Mouse (Mus musculus): ENCODE measurements at regions not wholly inside any gene's neighbourhood (a gene's known extent, or its start where the extent isn't known, plus 50 kb on each side); places are given as distances from the start of the nearest gene placed in this dataset.
"Not testable (repeated sequence)": the region's sequence is repeated elsewhere in the genome, so short reads cannot be mapped to it uniquely, and the experiment has no call there.

GRCm38 (mm10) chr8:89501756-89502155 is 457.8 kb upstream of the Sall1 start:
- Histone ChIP-seq H3K4me3 (ENCODE audit: insufficient read depth, low read depth, low read length) (no peak overlapping the region), H3K36me3 (ENCODE audit: control insufficient read depth, insufficient read depth, low read length) (no peaks in the 10 kb centered on the region), H3K4me1 (ENCODE audit: control insufficient read depth, insufficient read depth, low read length) (no peaks in the 10 kb centered on the region), H3K27ac (ENCODE audit: insufficient read depth, low read depth, low read length) (no peak overlapping the region), H3K27me3 (replicated peaks; ENCODE audit: control insufficient read depth, insufficient read depth, low read length) (no peaks in the 10 kb centered on the region)
- 72% methylated on average over 6 of the region's 6 CpGs for WGBS
- DNase-seq, result no peak
- TF ChIP-seq CTCF (conservative IDR thresholded peaks at IDR 0.05; ENCODE audit: insufficient read depth, insufficient read length, low read depth, low read length) (no peak), POLR2A (IDR thresholded peaks at IDR 0.05; ENCODE audit: low read depth, low read length) (no peak)

- H3K27me3 ChIP-seq (replicated peaks; ENCODE audit: control insufficient read depth, insufficient read depth, low read length), result no peaks in the 10 kb centered on the region
- no peak overlapping the region for H3K27ac ChIP-seq (ENCODE audit: insufficient read depth, low read depth, low read length)
- no peak for DNase-seq
- no peak overlapping the region for H3K4me3 ChIP-seq (ENCODE audit: insufficient read depth, low read depth, low read length)
- 84% methylated on average over 6 of the region's 6 CpGs for WGBS
- H3K4me1 ChIP-seq (ENCODE audit: control insufficient read depth, insufficient read depth, low read length), result no peaks in the 10 kb centered on the region
- TF ChIP-seq CTCF (conservative IDR thresholded peaks at IDR 0.05; ENCODE audit: insufficient read depth, insufficient read length, low read depth, low read length), result no peak
- no peak for TF ChIP-seq POLR2A (IDR thresholded peaks at IDR 0.05; ENCODE audit: low read depth, low read length)
- no peaks in the 10 kb centered on the region for H3K36me3 ChIP-seq (ENCODE audit: control insufficient read depth, insufficient read depth, low read length)
Observed at GRCm38 (mm10) chr8:89499831-89500230, 455.9 kb upstream of the Sall1 start.

GRCm38 (mm10) chr8:89498088-89498695 is 454.2 kb upstream of the Sall1 start:
- Histone ChIP-seq H3K4me3 (ENCODE audit: insufficient read depth, low read depth, low read length) (no peak overlapping the region), H3K36me3 (ENCODE audit: control insufficient read depth, insufficient read depth, low read length) (no peaks in the 10 kb centered on the region), H3K27me3 (replicated peaks; ENCODE audit: control insufficient read depth, insufficient read depth, low read length) (no peaks in the 10 kb centered on the region), H3K4me1 (ENCODE audit: control insufficient read depth, insufficient read depth, low read length) (no peaks in the 10 kb centered on the region), H3K27ac (ENCODE audit: insufficient read depth, low read depth, low read length) (no peak overlapping the region)
- WGBS, result 65% methylated on average over 6 of the region's 6 CpGs
- no peak for DNase-seq
- TF ChIP-seq CTCF (conservative IDR thresholded peaks at IDR 0.05; ENCODE audit: insufficient read depth, insufficient read length, low read depth, low read length), result no peak
- no peak for TF ChIP-seq POLR2A (IDR thresholded peaks at IDR 0.05; ENCODE audit: low read depth, low read length)

GRCm38 (mm10) chr8:89492336-89492735 is 448.4 kb upstream of the Sall1 start:
- DNase-seq, result no peak
- no peaks in the 10 kb centered on the region for H3K4me1 ChIP-seq (ENCODE audit: control insufficient read depth, insufficient read depth, low read length)
- H3K27me3 ChIP-seq (replicated peaks; ENCODE audit: control insufficient read depth, insufficient read depth, low read length), result no peaks in the 10 kb centered on the region
- no peak overlapping the region for H3K4me3 ChIP-seq (ENCODE audit: insufficient read depth, low read depth, low read length)
- H3K36me3 ChIP-seq (ENCODE audit: control insufficient read depth, insufficient read depth, low read length), result no peaks in the 10 kb centered on the region
- TF ChIP-seq CTCF (conservative IDR thresholded peaks at IDR 0.05; ENCODE audit: insufficient read depth, insufficient read length, low read depth, low read length), result no peak
- TF ChIP-seq POLR2A (IDR thresholded peaks at IDR 0.05; ENCODE audit: low read depth, low read length), result no peak
- H3K27ac ChIP-seq (ENCODE audit: insufficient read depth, low read depth, low read length), result no peak overlapping the region

- DNase-seq, result peak; percentile 46
- TF ChIP-seq CTCF (conservative IDR thresholded peaks at IDR 0.05; ENCODE audit: insufficient read depth, insufficient read length, low read depth, low read length), result peak; percentile 58
- H3K4me1 ChIP-seq (ENCODE audit: control insufficient read depth, insufficient read depth, low read length); H3K36me3 ChIP-seq (ENCODE audit: control insufficient read depth, insufficient read depth, low read length); H3K4me3 ChIP-seq (ENCODE audit: insufficient read depth, low read depth, low read length); H3K27me3 ChIP-seq (replicated peaks; ENCODE audit: control insufficient read depth, insufficient read depth, low read length); H3K27ac ChIP-seq (ENCODE audit: insufficient read depth, low read depth, low read length): not testable (repeated sequence)
- 83% methylated on average over 1 of the region's 1 CpGs for WGBS
Observed at GRCm38 (mm10) chr8:89482481-89482880, 438.5 kb upstream of the Sall1 start.

GRCm38 (mm10) chr8:89476930-89477329 is 433.0 kb upstream of the Sall1 start:
- no peaks in the 10 kb centered on the region for H3K27me3 ChIP-seq (replicated peaks; ENCODE audit: control insufficient read depth, insufficient read depth, low read length)
- TF ChIP-seq POLR2A (IDR thresholded peaks at IDR 0.05; ENCODE audit: low read depth, low read length) (no peak), CTCF (conservative IDR thresholded peaks at IDR 0.05; ENCODE audit: insufficient read depth, insufficient read length, low read depth, low read length) (no peak)
- H3K4me1 ChIP-seq (ENCODE audit: control insufficient read depth, insufficient read depth, low read length), result no peaks in the 10 kb centered on the region
- no peak overlapping the region for H3K27ac ChIP-seq (ENCODE audit: insufficient read depth, low read depth, low read length)
- no peak overlapping the region for H3K4me3 ChIP-seq (ENCODE audit: insufficient read depth, low read depth, low read length)
- H3K36me3 ChIP-seq (ENCODE audit: control insufficient read depth, insufficient read depth, low read length), result no peaks in the 10 kb centered on the region
- no peak for DNase-seq
- 61% methylated on average over 4 of the region's 4 CpGs for WGBS

GRCm38 (mm10) chr8:89471116-89471515 is 427.2 kb upstream of the Sall1 start:
- WGBS, result 87% methylated on average over 5 of the region's 5 CpGs
- no peak overlapping the region for H3K4me3 ChIP-seq (ENCODE audit: insufficient read depth, low read depth, low read length)
- no peaks in the 10 kb centered on the region for H3K4me1 ChIP-seq (ENCODE audit: control insufficient read depth, insufficient read depth, low read length)
- no peaks in the 10 kb centered on the region for H3K36me3 ChIP-seq (ENCODE audit: control insufficient read depth, insufficient read depth, low read length)
- H3K27ac ChIP-seq (ENCODE audit: insufficient read depth, low read depth, low read length), result no peak overlapping the region
- H3K27me3 ChIP-seq (replicated peaks; ENCODE audit: control insufficient read depth, insufficient read depth, low read length), result no peaks in the 10 kb centered on the region
- DNase-seq, result no peak
- TF ChIP-seq POLR2A (IDR thresholded peaks at IDR 0.05; ENCODE audit: low read depth, low read length), result no peak
- TF ChIP-seq CTCF (conservative IDR thresholded peaks at IDR 0.05; ENCODE audit: insufficient read depth, insufficient read length, low read depth, low read length), result no peak

Data from kidney, adult 2 months (tissue).